Mouse (Mus musculus): ENCODE data around the gene Dnajb5.

GRCm38 (mm10) chr4:42900878-42901277 is 48.7 kb upstream of the Dnajb5 start:
- TF ChIP-seq GATA1 (IDR thresholded peaks at IDR 0.05; ENCODE audit: low read length): no peak
- no peak for TF ChIP-seq TAL1 (IDR thresholded peaks at IDR 0.05; ENCODE audit: low read length)

Measured in erythroblast, embryonic 14.5 days (primary cell).